Mouse (Mus musculus) layer of hippocampus, postnatal 36 days (tissue): ENCODE data around the gene Efna5. TPM values are rescaled to one million over a fixed set of nuclear protein-coding genes. Genes with fewer than 3 reads are reported as not detected.

Experiments used
- DNase-seq, 2 experiments: peaks; one replicate each; pipeline ENCODE4 v3.0.0; 2022
- total RNA-seq, 2 experiments: library from RNA; stranded (reverse); gene quantifications; 2 replicates each; pipeline ENCODE4 v1.2.3; 2021

Gene Efna5
- total RNA-seq, 2 experiments from 2014 or later, result 5.2 to 7.2 TPM

GRCm38 (mm10) chr17:62694958-62695437 is 186.1 kb downstream of the Efna5 start:
- no peak for DNase-seq

GRCm38 (mm10) chr17:62692242-62692641 is 188.9 kb downstream of the Efna5 start:
- no peak for DNase-seq

GRCm38 (mm10) chr17:62691201-62691715 is 189.9 kb downstream of the Efna5 start:
- no peak for DNase-seq

GRCm38 (mm10) chr17:62690256-62690655 is 190.9 kb downstream of the Efna5 start:
- no peak for DNase-seq

- no peak for DNase-seq
Observed at GRCm38 (mm10) chr17:62689646-62690045, 191.5 kb downstream of the Efna5 start.

- no peak for DNase-seq
Observed at GRCm38 (mm10) chr17:62687369-62687768, 193.7 kb downstream of the Efna5 start.

GRCm38 (mm10) chr17:62685181-62685580 is 195.9 kb downstream of the Efna5 start:
- DNase-seq, result no peak

- DNase-seq, result no peak
Observed at GRCm38 (mm10) chr17:62683142-62683541, 198.0 kb downstream of the Efna5 start.

- DNase-seq, result no peak
Observed at GRCm38 (mm10) chr17:62681726-62682125, 199.4 kb downstream of the Efna5 start.

- no peak for DNase-seq
Observed at GRCm38 (mm10) chr17:62680737-62681136, 200.4 kb downstream of the Efna5 start.

GRCm38 (mm10) chr17:62676832-62677231 is 204.3 kb downstream of the Efna5 start:
- DNase-seq, result no peak

GRCm38 (mm10) chr17:62676409-62676808 is 204.7 kb downstream of the Efna5 start:
- no peak for DNase-seq

- DNase-seq, result no peak
Observed at GRCm38 (mm10) chr17:62675811-62676255, 205.3 kb downstream of the Efna5 start.

GRCm38 (mm10) chr17:62672068-62672467 is 209.0 kb downstream of the Efna5 start:
- DNase-seq, result no peak

GRCm38 (mm10) chr17:62666761-62667160 is 214.4 kb downstream of the Efna5 start:
- DNase-seq, result no peak

GRCm38 (mm10) chr17:62665823-62666222 is 215.3 kb downstream of the Efna5 start:
- DNase-seq, result no peak

- DNase-seq, result no peak
Observed at GRCm38 (mm10) chr17:62664709-62665108, 216.4 kb downstream of the Efna5 start.

- no peak for DNase-seq
Observed at GRCm38 (mm10) chr17:62661801-62662200, 219.3 kb downstream of the Efna5 start.

GRCm38 (mm10) chr17:62659501-62660175 is 221.5 kb downstream of the Efna5 start:
- DNase-seq, result peak; percentile 70 to 72

GRCm38 (mm10) chr17:62657832-62658630 is 223.1 kb downstream of the Efna5 start:
- no peak for DNase-seq

GRCm38 (mm10) chr17:62657051-62657450 is 224.1 kb downstream of the Efna5 start:
- DNase-seq, result no peak

GRCm38 (mm10) chr17:62656591-62656990 is 224.5 kb downstream of the Efna5 start:
- no peak for DNase-seq

GRCm38 (mm10) chr17:62655819-62656355 is 225.2 kb downstream of the Efna5 start:
- DNase-seq, result no peak
